Mouse (Mus musculus) gastrocnemius, postnatal 14 days (tissue): ENCODE data around the gene Gm21119. TPM values are rescaled to one million over a fixed set of nuclear protein-coding genes. Genes with fewer than 3 reads are reported as not detected.
"Not testable (repeated sequence)": the region's sequence is repeated elsewhere in the genome, so short reads cannot be mapped to it uniquely, and the experiment has no call there.

Experiments used
- DNase-seq: peaks from one replicate; pipeline ENCODE4 v3.0.0; 2021; ENCODE audit warnings: mixed read lengths
- intact Hi-C: fragments of 180-260 bp; cut with DNase I; formaldehyde crosslinking; loops from one replicate; pipeline ENCODE4 v1.15.1; 2025; ENCODE audit warnings: low total_unique reads
- total RNA-seq, 2 experiments: library from RNA; stranded (reverse); gene quantifications; 2 replicates each; pipeline ENCODE4 v1.2.3; 2021

Gm21119 gene
- total RNA-seq, 2 experiments from 2014 or later: 0.16 to 0.33 TPM

DNA sequence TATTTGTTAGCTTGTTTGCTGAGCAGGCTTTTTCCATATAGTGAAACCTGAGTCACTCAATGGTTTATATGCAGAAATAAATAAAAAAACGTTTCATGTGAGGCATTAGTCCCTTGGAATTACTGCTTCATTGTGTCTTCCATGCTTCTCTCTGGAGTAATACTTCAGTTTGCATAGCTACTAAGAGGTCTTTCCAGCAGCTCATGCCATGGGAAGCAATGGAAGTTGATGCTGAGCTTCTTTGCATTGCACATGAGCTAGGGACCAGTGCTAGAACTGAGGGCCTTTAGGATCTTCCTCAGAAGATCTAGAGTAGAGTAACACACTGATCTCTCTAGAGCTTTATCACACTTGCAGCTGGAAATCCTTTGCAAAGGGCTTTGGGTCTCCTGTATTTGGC lies 23.2 kb downstream of the Gm21119 start:
- DNase-seq, intact Hi-C loops: not testable (repeated sequence)

DNA sequence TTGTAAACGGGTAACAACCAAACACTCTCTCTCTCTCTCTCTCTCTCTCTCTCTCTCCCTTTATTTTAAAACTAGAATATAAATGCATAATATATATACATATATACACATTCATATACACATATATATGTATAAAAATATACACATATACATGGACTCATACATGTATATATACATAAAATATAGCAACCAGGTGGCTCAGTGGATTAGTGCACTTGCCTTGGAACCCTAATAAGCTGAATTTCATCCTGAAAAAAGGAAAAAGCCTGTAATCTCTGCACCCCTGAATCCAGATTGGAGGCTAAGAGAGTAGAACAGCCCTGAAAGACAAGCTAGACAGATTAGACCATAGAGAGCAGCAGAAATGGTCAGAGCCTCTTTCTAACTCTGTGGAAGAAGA lies 28.8 kb downstream of the Gm21119 start:
- DNase-seq, intact Hi-C loops: not testable (repeated sequence)

- intact Hi-C loops: not testable (repeated sequence)
- DNase-seq: peak; percentile 25
These were observed 38.3 kb downstream of the Gm21119 start for GRCm38 (mm10) chr8:20652976-20653375.

GRCm38 (mm10) chr8:20678418-20678817 lies 63.7 kb downstream of the Gm21119 start:
- intact Hi-C loops: not testable (repeated sequence)
- DNase-seq: peak; percentile 2
